Mouse (Mus musculus): ENCODE results near the gene Trim31.

DNA sequence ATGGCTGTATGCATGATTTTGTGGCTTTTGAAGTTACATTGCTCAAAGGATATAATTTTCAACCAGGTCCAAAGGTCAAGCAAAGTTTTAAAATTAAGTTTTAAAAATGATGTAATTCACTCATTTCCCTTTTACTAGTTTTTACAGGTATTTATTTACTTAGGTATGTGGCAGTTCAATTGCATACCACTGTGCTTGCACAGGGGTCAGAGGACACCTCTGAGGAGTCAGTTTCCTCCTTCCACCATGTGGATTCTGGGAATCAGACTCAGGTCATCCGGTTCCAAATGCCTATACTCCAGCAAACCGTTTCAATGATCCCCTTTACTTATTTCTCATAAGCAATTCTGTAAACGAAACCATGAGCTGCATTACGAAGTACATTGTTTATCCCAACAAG is 24.8 kb downstream of the Trim31 start:
- TF ChIP-seq MAX (IDR thresholded peaks at IDR 0.05; ENCODE audit: low read depth) (no peak), POLR2A (IDR thresholded peaks at IDR 0.05; ENCODE audit: insufficient read length, low read depth) (no peak), E2F4 (IDR thresholded peaks at IDR 0.05; ENCODE audit: insufficient read depth) (no peak), USF1 (IDR thresholded peaks at IDR 0.05; ENCODE audit: low read depth) (no peak), MYOG (IDR thresholded peaks at IDR 0.05; ENCODE audit: control insufficient read depth in 1 of 3, insufficient read depth in 1 of 3, insufficient read length in 2 of 3, low read depth in 2 of 3) (no peak), TCF3 (IDR thresholded peaks at IDR 0.05; ENCODE audit: insufficient read length, low read depth) (no peak)

Measured in myocyte (in vitro differentiated cells).